Mouse (Mus musculus) liver, embryonic 14.5 days (tissue): Measurements from ENCODE around the gene Arsj.

Experiments
- CTCF ChIP-seq: IDR thresholded peaks from 2 replicates; pipeline ENCODE4 v1.5.1; 2016; ENCODE audit warnings: antibody characterized with exemption, low read depth, control low read depth
- EP300 ChIP-seq: IDR thresholded peaks from 2 replicates; pipeline ENCODE4 v1.6.1; 2016; ENCODE audit warnings: antibody characterized with exemption, low read depth

GRCm38 (mm10) chr3:126373721-126374120 lies 10.2 kb downstream of the Arsj start:
- TF ChIP-seq CTCF = no peak
- no peak for TF ChIP-seq EP300
